Mouse (Mus musculus) urinary bladder, adult 18-20 months (tissue): ENCODE measurements at regions not wholly inside any gene's neighbourhood (a gene's known extent, or its start where the extent isn't known, plus 50 kb on each side); places are given as distances from the start of the nearest gene placed in this dataset.

ENCODE experiments used
- DNase-seq, 2 experiments: peaks; one replicate each; pipeline ENCODE4 v3.0.0; 2022; ENCODE audit warnings: low spot score in 2 of 2, mixed read lengths in 2 of 2

DNA sequence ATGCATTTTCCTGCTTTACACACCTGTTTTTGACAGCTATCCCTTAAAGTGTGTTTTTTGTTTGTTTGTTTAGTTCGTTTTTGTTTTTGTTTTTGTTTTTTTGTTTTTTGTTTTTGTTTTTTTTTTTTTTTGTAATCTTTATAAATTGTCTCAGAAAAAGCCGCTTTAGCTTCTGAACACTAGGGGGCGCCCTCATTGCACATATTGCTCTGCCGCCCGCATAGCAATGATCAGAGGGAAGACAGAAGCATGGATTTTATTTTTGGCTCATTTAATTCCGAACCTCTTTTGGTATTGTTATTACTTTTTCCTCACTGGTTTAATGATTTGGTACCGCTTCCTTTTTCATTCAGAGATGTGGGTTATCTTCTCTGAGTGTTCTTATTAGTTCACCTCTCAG lies 569.9 kb upstream of the Gm10800 start:
- DNase-seq = peak; percentile 3
